Mouse (Mus musculus) brain, adult 2 months (tissue): ENCODE measurements around the gene Krt77.

Experiments
- DNase-seq: peaks from one replicate; pipeline ENCODE4 v3.0.0; 2011; ENCODE audit warnings: low read depth, low spot score

Gene Krt77

DNA sequence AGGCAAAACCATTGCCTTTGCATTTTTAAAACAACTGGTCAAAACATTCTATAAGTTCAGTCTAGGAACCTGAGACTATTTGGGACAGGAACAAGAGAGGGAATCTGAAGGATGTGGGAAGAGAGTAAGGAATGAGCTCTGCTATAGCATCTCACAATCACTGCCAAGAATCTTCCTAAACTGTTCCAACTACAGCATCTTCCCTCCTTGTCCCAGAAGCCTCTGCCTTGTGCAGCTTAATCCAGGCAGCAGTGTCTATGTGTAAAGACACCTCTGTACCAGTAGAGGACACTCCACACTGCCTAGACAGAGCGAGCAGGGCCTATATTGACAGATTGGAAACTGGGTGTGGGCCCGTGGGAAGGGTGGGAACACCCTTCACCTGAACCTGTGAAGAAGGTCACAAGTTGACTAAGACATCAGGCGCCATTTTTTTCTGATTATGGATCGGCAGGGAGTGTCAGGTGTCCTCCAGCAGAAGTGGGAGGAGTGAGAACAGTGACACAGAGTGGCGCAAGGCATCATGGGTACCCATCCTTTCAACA lies 34.6 kb downstream of the Krt77 start:
- no peak for DNase-seq

- no peak for DNase-seq
Observed at GRCm38 (mm10) chr15:101833131-101833530, 36.4 kb downstream of the Krt77 start.

DNA sequence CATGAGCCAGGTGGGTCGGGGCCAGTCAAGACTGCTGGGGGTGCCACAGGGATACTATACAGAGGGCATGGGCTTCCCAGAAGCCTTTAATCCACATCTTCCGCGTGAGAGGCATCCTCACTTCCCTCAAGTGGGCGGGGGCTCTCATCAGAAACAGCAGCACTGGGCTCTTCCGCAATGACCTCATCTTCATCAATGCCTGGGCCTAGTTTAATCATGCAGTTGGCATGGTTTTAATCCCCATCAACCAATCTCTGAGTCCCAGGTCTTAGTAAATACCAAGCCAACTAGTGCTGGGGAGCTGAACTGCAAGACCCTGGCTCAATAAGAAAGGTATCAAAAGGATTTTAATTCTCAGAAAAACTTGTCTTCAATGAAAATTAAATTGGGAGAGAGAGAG lies 40.1 kb downstream of the Krt77 start:
- no peak for DNase-seq

DNA sequence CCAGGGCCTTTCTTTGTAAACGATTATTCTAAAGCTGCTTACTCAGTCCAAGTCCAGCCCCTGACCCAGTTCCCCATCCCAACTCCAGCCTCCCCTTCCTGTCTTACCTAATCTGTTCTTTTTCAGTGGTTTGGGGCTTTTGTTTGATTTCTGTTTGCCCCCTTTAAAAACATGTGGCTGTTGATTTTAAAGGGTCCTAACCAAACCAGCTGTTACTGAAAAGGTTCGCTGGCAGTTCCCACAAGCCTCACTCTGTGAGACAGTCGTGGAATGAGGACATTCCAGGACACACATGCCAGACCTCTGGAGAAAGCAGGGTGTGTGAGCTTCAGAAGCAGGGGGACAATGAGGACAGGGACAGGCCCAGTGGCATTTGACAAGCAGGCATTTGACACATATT lies 47.7 kb downstream of the Krt77 start:
- no peak for DNase-seq

DNA sequence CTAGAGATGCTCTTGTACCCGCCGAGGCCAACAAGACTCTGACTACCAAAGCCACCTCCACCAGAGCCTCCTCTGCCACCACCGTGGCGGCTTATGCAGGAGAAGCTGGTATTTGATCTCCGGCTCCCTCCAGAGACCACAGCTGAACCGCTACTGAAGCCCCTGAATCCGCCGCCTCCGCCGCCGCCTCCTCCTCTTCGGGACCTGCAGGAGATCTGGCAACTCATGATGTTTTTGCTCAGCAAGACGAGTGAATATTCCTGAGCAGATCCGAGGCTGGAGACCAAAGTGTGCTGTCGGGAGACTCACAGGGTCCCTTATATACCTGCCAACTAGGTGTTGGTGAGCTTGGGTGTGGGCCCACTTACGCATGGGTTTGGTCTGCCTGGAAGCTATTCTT lies 51.6 kb downstream of the Krt77 start, which contains the start of gene Krt2:
Krt2 (minus strand) TSS at position 295 of the 400 bp plus-strand sequence.
- DNase-seq: no peak
